Mouse (Mus musculus): ENCODE data around the gene Sun3. TPM values are rescaled to one million over a fixed set of nuclear protein-coding genes. Genes with fewer than 3 reads are reported as not detected.

Gene Sun3
- 2.4 and 2.6 TPM in 2 replicates for polyA plus RNA-seq (2015; fragmentation: Nextera tagmentation; extraction: Ambion mirVana)

DNA sequence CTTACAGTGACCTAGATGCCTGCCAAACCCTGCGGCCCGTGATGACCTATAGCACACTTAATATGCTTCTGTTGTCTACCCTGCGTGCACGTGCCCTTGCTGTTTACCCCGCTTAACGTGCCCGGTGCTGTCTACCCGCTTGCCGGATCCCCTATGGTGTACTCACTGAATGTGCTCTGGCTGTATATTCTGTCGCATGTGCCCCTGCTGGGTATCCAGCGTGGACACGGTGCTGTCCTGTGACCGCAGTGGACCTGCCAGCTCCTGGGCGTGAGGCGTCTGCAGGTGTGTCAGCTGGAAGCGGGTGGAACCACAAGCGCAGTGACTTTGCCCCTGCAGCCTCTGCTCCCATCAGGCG, at the start of gene Sun3:
Gene Sun3, minus strand, starts transcription at position 289 of the 358 bp plus-strand sequence.
- DNase-seq (ENCODE audit: low spot score) (peak; percentile 79), ATAC-seq (ENCODE audit: low FRiP score, low TSS enrichment) (peak; percentile 86)
- TF ChIP-seq EP300 (optimal IDR thresholded peaks at IDR 0.05), result no peak
- no peak for TF ChIP-seq CTCF (IDR thresholded peaks at IDR 0.05; ENCODE audit: low read depth)
- Histone ChIP-seq H3K4me2 (replicated peaks; ENCODE audit: low read depth) (peak within 1 kb of the TSS; percentile 88), H3K9me3 (ENCODE audit: control insufficient read depth, low read length) (no peaks in the 10 kb centered on the region), H3K9ac (ENCODE audit: low read length) (peak within 1 kb of the TSS; percentile 56), H3K4me3 (ENCODE audit: low read depth, low read length) (peak within 1 kb of the TSS; percentile 46), H3K27me3 (ENCODE audit: control insufficient read depth, insufficient read depth, low read length) (no peaks in the 10 kb centered on the region), H3K36me3 (ENCODE audit: control insufficient read depth, insufficient read depth, low read length) (no peaks in the 10 kb centered on the region), H3K4me1 (replicated peaks; ENCODE audit: control insufficient read depth, insufficient read depth) (0 out of 2 replicates have a peak, but pooled peaks cover 3% of the 10 kb centered on the region), H3K27ac (replicated peaks) (0 out of 2 replicates have a peak within 1 kb of the TSS, but pooled peaks have one; percentile 24)
- 1% methylated on average over 18 of the region's 18 CpGs for WGBS

DNA sequence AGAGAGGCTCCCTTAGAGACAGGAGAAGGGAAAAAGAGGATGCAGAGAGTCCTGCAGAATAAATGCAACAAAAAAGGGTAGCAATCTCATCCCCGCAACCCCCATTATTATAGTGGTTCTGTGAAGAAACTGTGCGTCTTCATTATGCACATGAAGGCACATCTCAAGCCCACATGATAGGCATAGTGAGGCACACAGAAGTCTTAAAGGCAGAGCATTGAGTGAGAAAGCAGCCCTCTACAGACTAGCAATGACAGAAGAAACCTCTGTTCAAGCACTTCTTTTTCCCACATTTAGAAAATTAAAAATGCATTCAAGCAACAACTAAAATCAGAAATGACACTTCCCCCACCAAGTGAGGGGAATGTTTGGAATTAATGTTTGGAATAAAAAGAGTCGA, 27.7 kb upstream of the Sun3 start:
- Histone ChIP-seq H3K4me2 (replicated peaks; ENCODE audit: low read depth) (no peak overlapping the region), H3K4me3 (ENCODE audit: low read depth, low read length) (no peak overlapping the region), H3K9me3 (ENCODE audit: control insufficient read depth, low read length) (no peaks in the 10 kb centered on the region), H3K27me3 (ENCODE audit: control insufficient read depth, insufficient read depth, low read length) (no peaks in the 10 kb centered on the region), H3K36me3 (ENCODE audit: control insufficient read depth, insufficient read depth, low read length) (no peaks in the 10 kb centered on the region), H3K4me1 (replicated peaks; ENCODE audit: control insufficient read depth, insufficient read depth) (no peaks in the 10 kb centered on the region), H3K27ac (replicated peaks) (no peak overlapping the region), H3K9ac (ENCODE audit: low read length) (no peak overlapping the region)
- ATAC-seq (ENCODE audit: low FRiP score, low TSS enrichment), result no peak
- no peak for DNase-seq (ENCODE audit: low spot score)
- TF ChIP-seq CTCF (IDR thresholded peaks at IDR 0.05; ENCODE audit: low read depth) (no peak), EP300 (optimal IDR thresholded peaks at IDR 0.05) (no peak)
- 84% methylated on average over 3 of the region's 3 CpGs for WGBS

DNA sequence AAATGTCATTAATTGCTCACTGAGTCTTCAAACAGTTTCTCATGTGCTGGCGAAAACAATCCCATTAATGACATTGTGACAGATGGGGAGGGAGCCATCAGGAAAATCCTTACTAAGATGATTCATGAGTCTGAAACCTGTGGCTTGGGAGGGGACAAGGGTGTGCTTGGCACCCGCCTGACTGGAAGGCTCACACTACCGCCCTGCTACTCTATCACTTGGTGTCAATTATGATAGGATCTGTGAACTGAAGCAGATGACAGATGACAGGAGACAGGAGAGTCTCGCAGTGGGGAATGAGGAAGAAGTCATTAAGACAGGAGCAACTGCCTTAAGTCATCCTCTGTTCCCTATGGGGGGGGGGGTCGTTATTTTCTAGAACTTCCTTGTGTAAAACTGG, 11.7 kb upstream of the Sun3 start:
- ATAC-seq (ENCODE audit: low FRiP score, low TSS enrichment), result no peak
- TF ChIP-seq EP300 (optimal IDR thresholded peaks at IDR 0.05) (no peak), CTCF (IDR thresholded peaks at IDR 0.05; ENCODE audit: low read depth) (no peak)
- WGBS, result 31% methylated on average over 5 of the region's 5 CpGs

DNA sequence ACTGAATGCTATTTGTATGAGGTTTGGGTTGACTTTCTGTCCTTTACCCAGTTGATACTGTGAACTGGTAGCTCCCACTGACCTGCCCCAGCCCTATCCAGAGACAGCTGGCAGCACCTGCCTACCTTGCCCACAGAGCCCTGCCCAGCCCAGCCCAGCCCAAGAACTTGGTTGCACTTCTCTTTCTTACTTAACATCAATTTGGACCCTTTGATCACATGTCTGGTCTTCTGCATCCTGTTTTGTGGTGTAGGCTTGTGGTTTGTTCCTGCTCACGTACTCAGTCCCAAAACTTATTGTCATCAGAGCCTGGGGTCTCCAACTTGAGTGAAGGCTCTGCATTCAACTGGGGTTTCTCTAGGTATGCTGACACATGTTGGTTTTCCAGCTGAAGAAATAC, 11.2 kb upstream of the Sun3 start:
- WGBS, result 80% methylated on average over 1 of the region's 1 CpGs
- ATAC-seq (ENCODE audit: low FRiP score, low TSS enrichment), result no peak
- H3K4me2 ChIP-seq (replicated peaks; ENCODE audit: low read depth), result no peak overlapping the region
- H3K27me3 ChIP-seq (ENCODE audit: control insufficient read depth, insufficient read depth, low read length), result no peaks in the 10 kb centered on the region
- TF ChIP-seq CTCF (IDR thresholded peaks at IDR 0.05; ENCODE audit: low read depth), result no peak
- no peak for TF ChIP-seq EP300 (optimal IDR thresholded peaks at IDR 0.05)
- no peak overlapping the region for H3K27ac ChIP-seq (replicated peaks)
- H3K9me3 ChIP-seq (ENCODE audit: control insufficient read depth, low read length), result no peaks in the 10 kb centered on the region
- no peaks in the 10 kb centered on the region for H3K36me3 ChIP-seq (ENCODE audit: control insufficient read depth, insufficient read depth, low read length)
- H3K4me3 ChIP-seq (ENCODE audit: low read depth, low read length), result no peak overlapping the region
- no peak overlapping the region for H3K9ac ChIP-seq (ENCODE audit: low read length)
- H3K4me1 ChIP-seq (replicated peaks; ENCODE audit: control insufficient read depth, insufficient read depth), result no peaks in the 10 kb centered on the region
- DNase-seq (ENCODE audit: low spot score), result no peak

More for the DNA sequence above, 11.7 kb upstream of the Sun3 start:
- Histone ChIP-seq H3K36me3 (ENCODE audit: control insufficient read depth, insufficient read depth, low read length) (no peaks in the 10 kb centered on the region), H3K4me2 (replicated peaks; ENCODE audit: low read depth) (no peak overlapping the region), H3K27me3 (ENCODE audit: control insufficient read depth, insufficient read depth, low read length) (no peaks in the 10 kb centered on the region), H3K27ac (replicated peaks) (no peak overlapping the region), H3K9ac (ENCODE audit: low read length) (no peak overlapping the region), H3K9me3 (ENCODE audit: control insufficient read depth, low read length) (no peaks in the 10 kb centered on the region), H3K4me1 (replicated peaks; ENCODE audit: control insufficient read depth, insufficient read depth) (no peaks in the 10 kb centered on the region), H3K4me3 (ENCODE audit: low read depth, low read length) (no peak overlapping the region)
- DNase-seq (ENCODE audit: low spot score), result no peak

GRCm38 (mm10) chr11:9057711-9058110, 8.9 kb upstream of the Sun3 start:
- Histone ChIP-seq H3K9ac (ENCODE audit: low read length) (no peak overlapping the region), H3K4me3 (ENCODE audit: low read depth, low read length) (no peak overlapping the region), H3K4me2 (replicated peaks; ENCODE audit: low read depth) (no peak overlapping the region), H3K9me3 (ENCODE audit: control insufficient read depth, low read length) (no peaks in the 10 kb centered on the region), H3K36me3 (ENCODE audit: control insufficient read depth, insufficient read depth, low read length) (no peaks in the 10 kb centered on the region), H3K4me1 (replicated peaks; ENCODE audit: control insufficient read depth, insufficient read depth) (no peaks in the 10 kb centered on the region), H3K27me3 (ENCODE audit: control insufficient read depth, insufficient read depth, low read length) (no peaks in the 10 kb centered on the region), H3K27ac (replicated peaks) (no peak overlapping the region)
- 83% methylated on average over 4 of the region's 4 CpGs for WGBS
- no peak for TF ChIP-seq EP300 (optimal IDR thresholded peaks at IDR 0.05)
- TF ChIP-seq CTCF (IDR thresholded peaks at IDR 0.05; ENCODE audit: low read depth), result no peak
- DNase-seq (ENCODE audit: low spot score) (no peak), ATAC-seq (ENCODE audit: low FRiP score, low TSS enrichment) (no peak)

DNA sequence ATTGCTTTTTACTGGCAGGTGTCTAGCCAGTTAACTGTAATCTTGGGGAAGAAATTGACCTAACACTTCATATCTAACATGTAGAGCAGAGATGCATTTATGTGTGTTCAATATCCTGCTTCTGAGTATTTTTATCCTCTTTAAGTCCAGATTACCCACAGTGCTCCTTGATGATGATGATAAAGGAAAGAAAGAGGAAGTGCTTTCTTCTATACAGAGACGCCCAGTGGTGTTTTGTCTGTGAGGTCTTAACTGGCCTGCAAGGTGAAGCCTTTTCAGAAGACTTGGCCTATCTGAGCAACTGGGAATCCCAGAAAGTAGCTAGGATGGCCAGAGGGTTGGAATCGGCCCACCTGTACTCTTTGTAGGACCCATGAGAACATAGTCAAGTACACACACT, 8.1 kb upstream of the Sun3 start:
- no peaks in the 10 kb centered on the region for H3K4me1 ChIP-seq (replicated peaks; ENCODE audit: control insufficient read depth, insufficient read depth)
- no peak overlapping the region for H3K4me3 ChIP-seq (ENCODE audit: low read depth, low read length)
- H3K4me2 ChIP-seq (replicated peaks; ENCODE audit: low read depth), result no peak overlapping the region
- no peak for DNase-seq (ENCODE audit: low spot score)
- H3K9me3 ChIP-seq (ENCODE audit: control insufficient read depth, low read length), result no peaks in the 10 kb centered on the region
- TF ChIP-seq EP300 (optimal IDR thresholded peaks at IDR 0.05), result no peak
- TF ChIP-seq CTCF (IDR thresholded peaks at IDR 0.05; ENCODE audit: low read depth), result no peak
- no peak overlapping the region for H3K27ac ChIP-seq (replicated peaks)
- ATAC-seq (ENCODE audit: low FRiP score, low TSS enrichment), result no peak
- no peaks in the 10 kb centered on the region for H3K27me3 ChIP-seq (ENCODE audit: control insufficient read depth, insufficient read depth, low read length)
- WGBS, result 88% methylated on average over 2 of the region's 2 CpGs
- no peak overlapping the region for H3K9ac ChIP-seq (ENCODE audit: low read length)
- H3K36me3 ChIP-seq (ENCODE audit: control insufficient read depth, insufficient read depth, low read length), result no peaks in the 10 kb centered on the region

Measured in stomach, postnatal 0 days (tissue).